Mouse (Mus musculus): ENCODE measurements at regions not wholly inside any gene's neighbourhood (a gene's known extent, or its start where the extent isn't known, plus 50 kb on each side); places are given as distances from the start of the nearest gene placed in this dataset.

DNA sequence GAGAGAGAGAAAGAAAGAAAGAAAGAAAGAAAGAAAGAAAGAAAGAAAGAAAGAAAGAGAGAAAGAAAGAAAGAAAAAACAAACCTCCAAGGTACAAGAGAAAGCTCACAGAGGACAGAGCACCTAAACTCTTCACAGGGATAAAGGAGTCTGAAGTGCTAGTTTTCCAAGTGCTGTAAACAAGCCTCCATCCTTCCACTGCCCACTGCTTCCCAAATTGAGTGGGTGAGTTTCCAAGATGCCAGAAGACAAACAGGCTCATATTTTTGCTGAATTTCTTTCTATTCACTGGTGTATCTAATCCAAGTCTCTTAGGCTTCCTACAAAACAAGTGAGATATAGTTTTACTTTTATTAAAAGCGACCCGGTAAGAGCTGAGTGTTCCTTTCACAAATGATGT lies 218.2 kb downstream of the Lmo4 start:
- no peak for DNase-seq
- TF ChIP-seq POLR2A (IDR thresholded peaks at IDR 0.05; ENCODE audit: control insufficient read depth, extremely low read depth, insufficient read depth, low read length, poor library complexity) (no peak), CTCF (IDR thresholded peaks at IDR 0.05; ENCODE audit: borderline replicate concordance, control insufficient read depth, extremely low read depth, insufficient read depth, low read length, poor library complexity) (no peak)
- Histone ChIP-seq H3K4me3 (ENCODE audit: control insufficient read depth, insufficient read depth, low read length) (no peak overlapping the region), H3K4me1 (replicated peaks; ENCODE audit: control insufficient read depth, insufficient read depth, low read length) (no peaks in the 10 kb centered on the region), H3K27me3 (ENCODE audit: control insufficient read depth, insufficient read depth, low read length) (no peaks in the 10 kb centered on the region), H3K27ac (ENCODE audit: control insufficient read depth, insufficient read depth, low read length) (no peak overlapping the region), H3K36me3 (ENCODE audit: control insufficient read depth, insufficient read depth, low read length) (no peaks in the 10 kb centered on the region)
- 98% methylated on average over 2 of the region's 2 CpGs for WGBS

DNA sequence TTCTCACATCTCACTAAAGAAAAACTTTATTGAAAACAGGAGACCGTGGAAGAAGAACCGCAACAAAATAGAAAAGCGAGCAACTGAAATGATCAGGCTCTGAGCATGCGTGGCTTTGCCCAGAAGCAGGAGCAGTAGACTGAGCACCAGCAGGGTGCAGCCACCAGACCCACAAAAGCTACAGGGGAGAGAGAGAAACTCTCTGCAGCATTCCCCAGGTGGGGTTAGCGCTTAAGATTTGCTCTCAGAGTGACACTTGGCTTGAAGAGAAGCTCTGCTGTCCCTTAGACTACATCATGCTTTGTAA lies 218.9 kb downstream of the Lmo4 start:
- no peak overlapping the region for H3K4me3 ChIP-seq (ENCODE audit: control insufficient read depth, insufficient read depth, low read length)
- 94% methylated on average over 5 of the region's 5 CpGs for WGBS

DNA sequence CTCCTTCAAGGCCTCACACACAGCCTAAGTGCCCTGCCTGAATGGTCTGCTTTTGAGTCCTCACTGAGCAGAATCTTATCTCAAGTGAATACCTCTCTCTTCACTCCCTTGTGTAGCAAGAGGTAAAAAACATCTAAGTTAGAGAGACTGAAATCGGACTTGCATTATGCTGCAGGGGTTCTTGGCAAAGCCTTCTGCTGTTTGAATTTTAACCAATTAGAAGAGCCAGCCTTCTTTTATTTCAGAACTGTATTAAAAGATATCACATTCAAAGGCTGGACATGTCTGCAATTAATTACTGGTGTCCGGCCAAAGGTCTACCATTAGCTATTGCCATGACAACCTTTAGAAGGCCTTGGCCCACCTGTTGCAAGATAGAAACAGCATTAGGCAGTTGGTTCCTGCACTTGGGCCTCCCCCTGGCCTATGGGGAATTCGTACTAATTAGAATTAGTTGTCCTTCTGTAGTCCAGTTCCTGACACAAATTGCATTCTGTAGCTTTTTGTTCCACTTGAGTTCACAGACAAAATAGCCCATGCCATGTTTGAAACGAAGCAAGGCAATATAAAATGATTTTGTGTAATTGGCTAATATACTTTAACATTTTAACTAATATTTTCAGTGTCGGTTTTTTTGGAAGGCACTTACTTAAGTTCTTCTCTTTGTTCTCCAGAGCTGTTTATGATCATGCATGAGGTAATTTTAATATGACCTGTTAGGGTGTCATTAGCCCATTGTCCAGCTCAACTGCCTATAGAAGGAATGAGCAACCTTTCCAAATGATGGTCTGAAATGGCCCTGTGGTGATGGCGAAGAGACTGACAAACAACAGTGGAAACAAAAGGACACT lies 219.4 kb downstream of the Lmo4 start:
- no peak for DNase-seq
- Histone ChIP-seq H3K27me3 (ENCODE audit: control insufficient read depth, insufficient read depth, low read length) (no peaks in the 10 kb centered on the region), H3K27ac (ENCODE audit: control insufficient read depth, insufficient read depth, low read length) (no peak overlapping the region), H3K36me3 (ENCODE audit: control insufficient read depth, insufficient read depth, low read length) (no peaks in the 10 kb centered on the region), H3K4me1 (replicated peaks; ENCODE audit: control insufficient read depth, insufficient read depth, low read length) (no peaks in the 10 kb centered on the region), H3K4me3 (ENCODE audit: control insufficient read depth, insufficient read depth, low read length) (no peak overlapping the region)
- 98% methylated on average over 6 of the region's 6 CpGs for WGBS
- no peak for TF ChIP-seq POLR2A (IDR thresholded peaks at IDR 0.05; ENCODE audit: control insufficient read depth, extremely low read depth, insufficient read depth, low read length, poor library complexity)
- no peak for TF ChIP-seq CTCF (IDR thresholded peaks at IDR 0.05; ENCODE audit: borderline replicate concordance, control insufficient read depth, extremely low read depth, insufficient read depth, low read length, poor library complexity)

More for the DNA sequence above, 218.9 kb downstream of the Lmo4 start:
- Histone ChIP-seq H3K27ac (ENCODE audit: control insufficient read depth, insufficient read depth, low read length) (no peak overlapping the region), H3K27me3 (ENCODE audit: control insufficient read depth, insufficient read depth, low read length) (no peaks in the 10 kb centered on the region), H3K36me3 (ENCODE audit: control insufficient read depth, insufficient read depth, low read length) (no peaks in the 10 kb centered on the region), H3K4me1 (replicated peaks; ENCODE audit: control insufficient read depth, insufficient read depth, low read length) (no peaks in the 10 kb centered on the region)
- TF ChIP-seq CTCF (IDR thresholded peaks at IDR 0.05; ENCODE audit: borderline replicate concordance, control insufficient read depth, extremely low read depth, insufficient read depth, low read length, poor library complexity) (no peak), POLR2A (IDR thresholded peaks at IDR 0.05; ENCODE audit: control insufficient read depth, extremely low read depth, insufficient read depth, low read length, poor library complexity) (no peak)
- DNase-seq = no peak

DNA sequence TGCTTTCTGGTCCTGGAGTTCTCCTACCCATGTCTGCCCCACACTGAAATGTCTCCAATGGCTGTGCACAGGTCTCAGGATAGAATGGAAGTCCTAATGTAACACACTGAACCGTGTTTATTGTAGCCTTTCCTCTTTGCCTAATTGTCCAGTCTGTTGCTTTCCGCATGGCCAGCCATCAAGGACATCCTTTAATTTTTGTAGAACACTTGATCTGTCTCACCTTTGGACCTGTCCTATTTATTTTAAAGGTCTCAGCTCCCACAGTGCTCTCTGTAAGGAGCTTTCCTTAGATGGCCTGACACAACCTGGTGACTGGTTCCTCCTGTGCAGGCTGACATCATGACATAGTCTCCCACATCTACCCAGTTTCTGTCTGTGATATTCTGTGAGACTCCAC lies 226.3 kb downstream of the Lmo4 start:
- WGBS = 96% methylated on average over 2 of the region's 2 CpGs
- TF ChIP-seq POLR2A (IDR thresholded peaks at IDR 0.05; ENCODE audit: control insufficient read depth, extremely low read depth, insufficient read depth, low read length, poor library complexity) = no peak
- TF ChIP-seq CTCF (IDR thresholded peaks at IDR 0.05; ENCODE audit: borderline replicate concordance, control insufficient read depth, extremely low read depth, insufficient read depth, low read length, poor library complexity) = no peak
- DNase-seq = no peak

DNA sequence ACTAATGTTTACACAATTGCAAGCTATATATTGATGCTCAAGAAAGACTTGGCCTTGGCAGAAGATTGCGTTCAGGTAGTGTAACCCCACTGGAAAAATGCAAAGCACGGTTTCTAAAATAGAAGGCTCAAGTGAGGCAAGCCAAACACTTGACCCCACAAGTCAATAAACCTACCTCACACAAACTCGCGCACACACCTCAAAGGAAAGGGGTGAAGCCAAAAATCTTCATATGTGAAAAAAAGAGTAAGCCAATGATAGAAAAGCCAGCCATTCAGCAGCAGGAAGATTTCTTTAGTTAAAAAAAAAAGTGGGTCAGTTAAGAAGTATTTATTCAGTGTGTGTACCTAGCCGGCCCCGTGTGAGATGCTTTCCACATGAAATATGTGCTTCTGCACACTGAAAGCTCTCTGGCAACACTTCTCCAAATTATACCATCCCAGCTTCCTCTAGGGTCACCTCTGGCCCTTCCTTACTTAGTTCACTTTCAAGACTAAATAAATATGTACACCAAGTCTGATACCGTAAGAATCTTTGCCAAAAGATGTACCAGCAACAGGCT lies 227.1 kb downstream of the Lmo4 start:
- Histone ChIP-seq H3K27me3 (ENCODE audit: control insufficient read depth, insufficient read depth, low read length) (no peaks in the 10 kb centered on the region), H3K36me3 (ENCODE audit: control insufficient read depth, insufficient read depth, low read length) (no peaks in the 10 kb centered on the region), H3K4me3 (ENCODE audit: control insufficient read depth, insufficient read depth, low read length) (no peak overlapping the region), H3K27ac (ENCODE audit: control insufficient read depth, insufficient read depth, low read length) (no peak overlapping the region), H3K4me1 (replicated peaks; ENCODE audit: control insufficient read depth, insufficient read depth, low read length) (0 out of 2 replicates have a peak, but pooled peaks cover 2% of the 10 kb centered on the region)
- WGBS = 92% methylated on average over 7 of the region's 7 CpGs
- no peak for DNase-seq
- TF ChIP-seq POLR2A (IDR thresholded peaks at IDR 0.05; ENCODE audit: control insufficient read depth, extremely low read depth, insufficient read depth, low read length, poor library complexity) (no peak), CTCF (IDR thresholded peaks at IDR 0.05; ENCODE audit: borderline replicate concordance, control insufficient read depth, extremely low read depth, insufficient read depth, low read length, poor library complexity) (no peak)

More for the DNA sequence above, 226.3 kb downstream of the Lmo4 start:
- H3K4me1 ChIP-seq (replicated peaks; ENCODE audit: control insufficient read depth, insufficient read depth, low read length) = 0 out of 2 replicates have a peak, but pooled peaks cover 2% of the 10 kb centered on the region
- no peak overlapping the region for H3K4me3 ChIP-seq (ENCODE audit: control insufficient read depth, insufficient read depth, low read length)
- H3K27me3 ChIP-seq (ENCODE audit: control insufficient read depth, insufficient read depth, low read length) = no peaks in the 10 kb centered on the region
- no peaks in the 10 kb centered on the region for H3K36me3 ChIP-seq (ENCODE audit: control insufficient read depth, insufficient read depth, low read length)
- no peak overlapping the region for H3K27ac ChIP-seq (ENCODE audit: control insufficient read depth, insufficient read depth, low read length)

DNA sequence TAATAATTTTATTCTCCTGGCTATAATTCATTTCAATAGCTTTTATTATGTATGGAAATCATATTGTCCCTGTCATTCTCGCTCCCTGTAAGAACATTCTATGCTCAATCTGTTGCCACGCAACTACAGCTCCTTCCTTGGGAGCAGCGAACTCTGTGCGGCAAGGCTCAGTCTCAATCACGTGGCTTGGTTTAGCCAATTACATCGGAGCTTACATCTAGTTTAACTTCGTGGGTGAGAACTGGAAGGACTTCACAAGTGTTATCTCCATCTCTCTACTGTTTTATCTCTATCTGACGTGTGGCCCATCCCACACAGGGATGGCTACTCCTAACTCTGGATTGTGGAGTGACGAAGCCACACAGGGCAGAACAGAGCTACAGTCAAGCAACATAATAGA lies 231.4 kb downstream of the Lmo4 start:
- Histone ChIP-seq H3K27ac (ENCODE audit: control insufficient read depth, insufficient read depth, low read length) (no peak overlapping the region), H3K4me3 (ENCODE audit: control insufficient read depth, insufficient read depth, low read length) (no peak overlapping the region), H3K36me3 (ENCODE audit: control insufficient read depth, insufficient read depth, low read length) (no peaks in the 10 kb centered on the region), H3K4me1 (replicated peaks; ENCODE audit: control insufficient read depth, insufficient read depth, low read length) (0 out of 2 replicates have a peak, but pooled peaks cover 2% of the 10 kb centered on the region), H3K27me3 (ENCODE audit: control insufficient read depth, insufficient read depth, low read length) (no peaks in the 10 kb centered on the region)
- WGBS = 89% methylated on average over 9 of the region's 9 CpGs
- no peak for DNase-seq
- TF ChIP-seq POLR2A (IDR thresholded peaks at IDR 0.05; ENCODE audit: control insufficient read depth, extremely low read depth, insufficient read depth, low read length, poor library complexity) = no peak
- no peak for TF ChIP-seq CTCF (IDR thresholded peaks at IDR 0.05; ENCODE audit: borderline replicate concordance, control insufficient read depth, extremely low read depth, insufficient read depth, low read length, poor library complexity)

Data from thymus, adult 2 months (tissue).